Mouse (Mus musculus): ENCODE measurements around the gene Fbll1.

GRCm38 (mm10) chr11:35788443-35788842 is 10.2 kb downstream of the Fbll1 start:
- TF ChIP-seq CTCF (IDR thresholded peaks at IDR 0.05; ENCODE audit: borderline replicate concordance, extremely low read depth, insufficient read depth, insufficient read length) (no peak), POLR2A (IDR thresholded peaks at IDR 0.05; ENCODE audit: borderline replicate concordance, extremely low read depth, insufficient read depth, insufficient read length, poor library complexity, severe bottlenecking) (no peak)
